Mouse (Mus musculus) T-cell, adult 2 months (primary cell): ENCODE measurements around the gene Vill.

ENCODE experiments used
- DNase-seq: peaks from one replicate; pipeline ENCODE4 v3.0.0; 2022; ENCODE audit warnings: low spot score

Gene Vill

GRCm38 (mm10) chr9:119080040-119080675, 27.6 kb downstream of the Vill start:
- no peak for DNase-seq

- no peak for DNase-seq
These were observed 29.5 kb downstream of the Vill start for GRCm38 (mm10) chr9:119082039-119082438.

GRCm38 (mm10) chr9:119082656-119083430, 30.3 kb downstream of the Vill start:
- no peak for DNase-seq

- no peak for DNase-seq
These were observed 31.4 kb downstream of the Vill start for GRCm38 (mm10) chr9:119083966-119084365.

GRCm38 (mm10) chr9:119086451-119086850, 33.9 kb downstream of the Vill start:
- DNase-seq, result no peak

GRCm38 (mm10) chr9:119087309-119087708, 34.7 kb downstream of the Vill start:
- no peak for DNase-seq

- peak; percentile 57 for DNase-seq
These were observed 35.7 kb downstream of the Vill start for GRCm38 (mm10) chr9:119088148-119088801.

- DNase-seq, result no peak
These were observed 36.9 kb downstream of the Vill start for GRCm38 (mm10) chr9:119089437-119089836.

GRCm38 (mm10) chr9:119090462-119090861, 37.9 kb downstream of the Vill start:
- no peak for DNase-seq

GRCm38 (mm10) chr9:119091581-119092310, 39.2 kb downstream of the Vill start:
- no peak for DNase-seq

- DNase-seq, result no peak
These were observed 40.2 kb downstream of the Vill start for GRCm38 (mm10) chr9:119092473-119093418.

- DNase-seq, result no peak
These were observed 41.1 kb downstream of the Vill start, which contains the start of gene Plcd1 for GRCm38 (mm10) chr9:119093419-119094295. Gene Plcd1, minus strand, starts transcription at chr9:119093502.

GRCm38 (mm10) chr9:119094462-119095109, 42.0 kb downstream of the Vill start:
- DNase-seq, result no peak

GRCm38 (mm10) chr9:119100177-119100898, 47.8 kb downstream of the Vill start:
- no peak for DNase-seq

GRCm38 (mm10) chr9:119101992-119102782, 49.6 kb downstream of the Vill start, which contains the start of gene Dlec1:
Gene Dlec1, plus strand, starts transcription at chr9:119102478.
- DNase-seq, result peak; percentile 59

GRCm38 (mm10) chr9:119102783-119103113, 50.2 kb downstream of the Vill start:
- no peak for DNase-seq

- no peak for DNase-seq
These were observed 55.0 kb downstream of the Vill start for GRCm38 (mm10) chr9:119107566-119107965.

GRCm38 (mm10) chr9:119109685-119110353, 57.2 kb downstream of the Vill start:
- no peak for DNase-seq
